Mouse (Mus musculus): ENCODE results near the gene Ift46.

GRCm38 (mm10) chr9:44726431-44727146, 41.1 kb upstream of the Ift46 start:
- no peak for TF ChIP-seq CTCF (IDR thresholded peaks at IDR 0.05; ENCODE audit: extremely low read depth, insufficient read length, insufficient replicate concordance, low read depth, low read length)
- no peak for TF ChIP-seq POLR2A (IDR thresholded peaks at IDR 0.05; ENCODE audit: low read depth, low read length)

Data from small intestine, adult 2 months (tissue).